Mouse (Mus musculus): ENCODE results near the gene Rnf212.

- no peak for TF ChIP-seq CTCF (IDR thresholded peaks at IDR 0.05; ENCODE audit: low read depth, low read length)
- no peak for TF ChIP-seq POLR2A (IDR thresholded peaks at IDR 0.05; ENCODE audit: insufficient read depth, low read length)
Measured at GRCm38 (mm10) chr5:108697341-108697753, 77.4 kb downstream of the Rnf212 start.

All from ES-Bruce4 (cell line).